Mouse (Mus musculus): ENCODE data around the gene Tuba8.

GRCm38 (mm10) chr6:121215336-121215735 lies 4.8 kb downstream of the Tuba8 start:
- TF ChIP-seq RAD21 (IDR thresholded peaks at IDR 0.05; ENCODE audit: low read depth, low read length), result no peak
- TF ChIP-seq CTCF (IDR thresholded peaks at IDR 0.05 in 2 of 3, conservative IDR thresholded peaks at IDR 0.05 in 1 of 3; ENCODE audit: control insufficient read depth in 1 of 3, insufficient read depth in 1 of 3, low read depth in 2 of 3, low read length in 3 of 3, poor library complexity in 1 of 3, severe bottlenecking in 1 of 3), result no peak
- TF ChIP-seq POLR2A (IDR thresholded peaks at IDR 0.05; ENCODE audit: control insufficient read depth in 1 of 2, insufficient read depth in 1 of 2, low read depth in 1 of 2, low read length in 2 of 2, poor library complexity in 1 of 2), result no peak

Data from MEL (cell line).